Mouse (Mus musculus): Measurements from ENCODE around the gene Tssc4.

DNA sequence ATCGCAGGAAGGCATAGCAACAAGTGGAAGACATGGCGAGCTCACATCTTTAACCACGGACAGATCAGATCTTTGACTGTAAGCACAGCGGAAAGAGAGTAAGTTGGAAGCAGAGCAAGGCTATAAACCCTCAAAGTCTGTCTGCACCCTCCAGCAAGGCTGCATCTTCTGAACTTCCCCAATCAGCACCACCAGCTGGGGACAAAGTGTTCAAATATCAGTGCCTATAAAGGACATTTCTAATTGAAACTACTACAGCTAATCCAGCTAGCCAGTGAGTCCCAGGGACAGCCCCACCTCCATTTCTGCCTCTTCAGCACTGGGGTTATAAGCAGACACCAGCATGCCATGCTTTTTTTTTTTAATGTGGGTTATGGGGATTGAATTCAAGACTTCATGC is 31.7 kb upstream of the Tssc4 start:
- TF ChIP-seq CTCF (IDR thresholded peaks at IDR 0.05; ENCODE audit: control insufficient read depth, insufficient read depth, low read length) (no peak), POLR2A (IDR thresholded peaks at IDR 0.05; ENCODE audit: borderline replicate concordance, control insufficient read depth, low read depth, low read length) (no peak)
